Mouse (Mus musculus) forebrain, embryonic 12.5 days (tissue): ENCODE measurements at regions not wholly inside any gene's neighbourhood (a gene's known extent, or its start where the extent isn't known, plus 50 kb on each side); places are given as distances from the start of the nearest gene placed in this dataset.

ENCODE experiments used
- ATAC-seq: fragments of 200-750 bp; cut with Nextera tagmentation; 2 replicates; pipeline ENCODE4 v1.8.0; 2017; ENCODE audit warnings: moderate TSS enrichment; ENCODE audit not compliant: low FRiP score
- H3K27ac ChIP-seq: fragments of 300-500 bp; sonication (generic); 2 replicates; pipeline ENCODE4 v1.5.1; 2016; ENCODE audit warnings: mild to moderate bottlenecking
- H3K27me3 ChIP-seq: fragments of 300-500 bp; sonication (generic); 2 replicates; pipeline ENCODE4 v1.6.1; 2016; ENCODE audit warnings: mild to moderate bottlenecking
- H3K36me3 ChIP-seq: fragments of 300-500 bp; sonication (generic); replicated peaks from 2 replicates; pipeline ENCODE4 v1.6.1; 2016; ENCODE audit warnings: mild to moderate bottlenecking
- H3K4me1 ChIP-seq: fragments of 300-500 bp; sonication (generic); 2 replicates; pipeline ENCODE4 v1.6.1; 2016
- H3K4me2 ChIP-seq: fragments of 300-500 bp; sonication (generic); 2 replicates; pipeline ENCODE4 v1.6.1; 2016; ENCODE audit warnings: mild to moderate bottlenecking, moderate library complexity
- H3K4me3 ChIP-seq: fragments of 300-500 bp; sonication (generic); replicated peaks from 2 replicates; pipeline ENCODE4 v1.5.1; 2016; ENCODE audit warnings: mild to moderate bottlenecking
- H3K9ac ChIP-seq: fragments of 300-500 bp; sonication (generic); 2 replicates; pipeline ENCODE4 v1.6.1; 2016; ENCODE audit warnings: mild to moderate bottlenecking
- H3K9me3 ChIP-seq: fragments of 300-500 bp; sonication (generic); 2 replicates; pipeline ENCODE4 v1.6.1; 2016
- WGBS: fragments of 180-500 bp; shearing (Covaris S2); methylation state at CpG from one replicate; pipeline ENCODE4 v1.1.7; 2016; 5-methylcytosine and 5-hydroxymethylcytosine counted together

GRCm38 (mm10) chr12:77179138-77179537 is 58.8 kb upstream of the Fut8 start:
- no peak overlapping the region for H3K27ac ChIP-seq
- WGBS = 93% methylated on average over 7 of the region's 7 CpGs
- H3K36me3 ChIP-seq = no peaks in the 10 kb centered on the region
- H3K4me1 ChIP-seq = peaks cover 8% of the 10 kb centered on the region
- no peaks in the 10 kb centered on the region for H3K9me3 ChIP-seq
- H3K4me3 ChIP-seq = no peak overlapping the region
- no peak overlapping the region for H3K9ac ChIP-seq
- no peak overlapping the region for H3K4me2 ChIP-seq
- no peak for ATAC-seq
- H3K27me3 ChIP-seq = no peaks in the 10 kb centered on the region

DNA sequence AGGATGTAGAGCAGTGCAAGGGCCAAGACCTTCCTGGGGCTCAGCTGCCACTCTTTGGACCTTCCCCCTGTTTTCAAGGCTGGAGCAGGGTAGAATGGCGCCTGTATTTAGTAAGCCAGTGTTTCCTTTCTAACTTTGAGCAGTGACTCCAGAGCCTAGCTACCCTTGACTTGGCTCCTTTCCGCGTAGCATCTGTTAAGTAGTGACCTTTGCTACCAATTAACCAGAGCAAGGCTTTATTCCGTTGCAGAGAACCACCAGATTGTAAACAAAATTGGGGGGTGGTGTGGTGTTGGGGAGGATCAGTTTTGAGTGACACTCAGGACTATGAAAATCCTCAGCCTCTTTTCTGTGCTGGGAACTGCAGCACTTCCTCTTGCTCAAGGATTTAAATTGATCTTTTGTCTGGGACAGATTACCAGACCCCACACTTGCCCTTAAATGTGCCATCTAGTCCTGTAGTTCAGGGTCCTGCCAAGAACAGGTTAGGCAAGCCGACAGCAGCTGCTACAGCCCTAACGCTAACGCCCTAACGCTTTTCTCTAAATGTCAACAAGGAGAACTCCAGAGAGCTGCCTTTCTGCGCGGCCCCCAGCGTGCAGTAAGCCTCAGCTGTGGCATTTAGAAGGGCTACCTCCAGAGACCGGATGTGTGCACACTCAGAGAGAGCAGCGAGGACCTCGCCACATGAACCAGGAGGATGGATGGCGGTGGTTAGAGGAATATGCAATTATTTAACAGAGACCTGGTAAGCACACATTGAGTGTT is 59.9 kb upstream of the Fut8 start:
- H3K36me3 ChIP-seq = no peaks in the 10 kb centered on the region
- no peak overlapping the region for H3K4me3 ChIP-seq
- H3K27me3 ChIP-seq = no peaks in the 10 kb centered on the region
- 45% methylated on average over 15 of the region's 15 CpGs for WGBS
- H3K4me1 ChIP-seq = peaks cover 8% of the 10 kb centered on the region
- H3K9me3 ChIP-seq = no peaks in the 10 kb centered on the region
- no peak overlapping the region for H3K27ac ChIP-seq
- no peak overlapping the region for H3K4me2 ChIP-seq
- no peak overlapping the region for H3K9ac ChIP-seq
- no peak for ATAC-seq

DNA sequence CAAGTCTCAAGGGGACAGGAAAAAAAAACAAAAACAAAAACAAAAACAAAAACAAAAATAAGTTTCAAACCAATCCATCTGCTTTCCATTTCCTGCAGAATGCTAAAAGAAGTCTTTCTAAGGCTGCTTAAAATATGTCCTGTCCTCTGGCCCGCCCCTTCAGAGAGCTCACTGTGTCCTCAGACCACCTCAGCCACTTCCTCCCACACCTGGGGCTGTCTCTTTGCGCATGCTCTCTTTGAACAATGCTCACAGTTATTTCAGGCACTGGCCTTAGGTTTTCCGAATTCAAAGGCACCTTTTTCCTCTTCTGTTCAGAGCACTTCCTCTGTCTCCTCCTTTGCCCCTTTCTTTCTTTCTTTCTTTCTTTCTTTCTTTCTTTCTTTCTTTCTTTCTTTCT is 60.6 kb upstream of the Fut8 start:
- Histone ChIP-seq H3K4me3 (no peak overlapping the region), H3K4me1 (peaks cover 8% of the 10 kb centered on the region), H3K9me3 (no peaks in the 10 kb centered on the region), H3K27me3 (no peaks in the 10 kb centered on the region), H3K36me3 (no peaks in the 10 kb centered on the region), H3K9ac (no peak overlapping the region), H3K27ac (no peak overlapping the region), H3K4me2 (no peak overlapping the region)
- ATAC-seq = no peak
- WGBS = 76% methylated on average over 3 of the region's 3 CpGs

DNA sequence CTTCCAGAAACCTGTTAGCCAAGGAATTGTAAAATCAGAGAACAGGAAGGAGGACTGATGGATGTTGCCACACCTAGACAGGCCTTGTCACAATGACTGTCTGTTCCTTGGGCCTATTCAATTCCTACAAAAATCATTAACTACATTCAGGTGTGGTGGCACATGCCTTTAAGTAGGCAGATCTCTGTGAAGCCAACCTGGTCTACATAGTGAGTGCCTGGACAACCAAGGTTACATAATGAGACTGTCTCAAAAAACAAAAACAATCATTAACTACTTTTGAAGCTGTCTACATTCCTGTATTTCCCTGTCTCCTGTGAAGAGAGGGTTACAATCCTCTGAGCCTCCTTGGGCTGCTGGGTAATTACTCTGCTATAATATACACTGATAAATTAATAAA is 63.9 kb upstream of the Fut8 start:
- H3K4me1 ChIP-seq = peaks cover 8% of the 10 kb centered on the region
- H3K27ac ChIP-seq = no peak overlapping the region
- ATAC-seq = no peak
- H3K9me3 ChIP-seq = no peaks in the 10 kb centered on the region
- H3K36me3 ChIP-seq = no peaks in the 10 kb centered on the region
- no peaks in the 10 kb centered on the region for H3K27me3 ChIP-seq
- no peak overlapping the region for H3K4me3 ChIP-seq
- no peak overlapping the region for H3K9ac ChIP-seq
- no peak overlapping the region for H3K4me2 ChIP-seq

DNA sequence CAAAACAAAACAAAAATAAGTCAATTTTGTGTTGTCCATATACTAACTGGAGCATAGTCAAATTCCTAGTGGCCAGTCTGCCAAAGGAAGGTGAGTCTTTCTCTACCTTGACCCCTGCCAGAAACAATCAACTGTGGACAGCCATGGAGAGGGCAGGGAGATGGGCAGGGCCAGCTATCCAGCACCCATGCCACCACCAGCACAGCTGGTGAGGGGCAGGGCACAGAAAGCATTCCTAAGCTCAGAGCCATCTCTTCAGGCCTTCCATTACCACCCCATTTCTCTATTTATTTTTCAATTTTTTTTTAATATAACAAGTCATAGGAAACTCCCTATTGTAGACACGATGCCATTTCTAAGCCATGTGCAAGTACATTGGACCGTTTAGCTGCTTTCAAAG is 65.4 kb upstream of the Fut8 start:
- Histone ChIP-seq H3K4me3 (no peak overlapping the region), H3K9ac (no peak overlapping the region), H3K27ac (no peak overlapping the region), H3K9me3 (no peaks in the 10 kb centered on the region), H3K36me3 (no peaks in the 10 kb centered on the region), H3K4me1 (no peaks in the 10 kb centered on the region), H3K4me2 (no peak overlapping the region), H3K27me3 (no peaks in the 10 kb centered on the region)
- WGBS = 94% methylated on average over 2 of the region's 2 CpGs
- no peak for ATAC-seq

DNA sequence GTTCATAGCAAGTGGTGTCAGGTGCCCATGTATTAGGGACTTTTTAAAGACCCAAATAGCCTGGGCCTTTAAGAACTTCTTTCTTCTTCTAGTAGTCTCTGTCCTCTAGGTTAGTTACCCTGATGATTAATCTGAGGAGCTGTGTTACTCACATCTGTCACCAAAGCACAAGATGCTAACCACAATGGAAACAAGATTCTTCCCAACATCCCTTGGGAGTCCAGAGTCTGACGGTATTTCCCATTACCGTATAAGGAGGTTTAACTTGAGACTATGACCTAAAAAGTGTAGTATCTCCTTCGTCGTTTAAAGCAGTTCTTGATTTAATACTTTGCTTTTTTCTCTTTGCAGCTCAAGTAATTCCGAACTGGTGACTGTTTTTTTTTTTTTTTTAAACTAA is 67.7 kb upstream of the Fut8 start:
- H3K27ac ChIP-seq = no peak overlapping the region
- H3K36me3 ChIP-seq = no peaks in the 10 kb centered on the region
- H3K4me2 ChIP-seq = no peak overlapping the region
- no peak for ATAC-seq
- H3K27me3 ChIP-seq = no peaks in the 10 kb centered on the region
- H3K9me3 ChIP-seq = no peaks in the 10 kb centered on the region
- H3K4me1 ChIP-seq = no peaks in the 10 kb centered on the region
- 95% methylated on average over 5 of the region's 5 CpGs for WGBS
- no peak overlapping the region for H3K9ac ChIP-seq
- no peak overlapping the region for H3K4me3 ChIP-seq

DNA sequence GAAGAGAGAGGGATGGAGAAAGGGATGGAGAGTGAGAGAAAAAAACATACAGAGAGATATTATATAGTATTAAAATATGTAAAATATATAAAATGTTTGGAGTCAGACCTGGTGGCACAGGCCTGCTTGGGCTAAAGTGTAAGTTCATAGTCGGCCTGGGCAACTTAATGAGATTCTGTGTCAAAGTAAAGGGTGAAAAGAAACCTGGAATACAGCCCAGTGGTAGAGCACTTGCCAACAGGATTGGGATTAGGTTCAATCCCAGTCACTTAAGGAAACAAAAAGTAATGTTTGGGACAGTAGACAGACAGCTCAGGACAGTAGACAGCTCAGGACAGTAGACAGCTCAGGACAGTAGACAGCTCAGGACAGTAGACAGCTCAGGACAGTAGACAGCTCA is 69.6 kb upstream of the Fut8 start:
- no peaks in the 10 kb centered on the region for H3K4me1 ChIP-seq
- H3K4me3 ChIP-seq = no peak overlapping the region
- ATAC-seq = no peak
- 92% methylated on average over 1 of the region's 1 CpGs for WGBS
- no peaks in the 10 kb centered on the region for H3K36me3 ChIP-seq
- H3K27ac ChIP-seq = no peak overlapping the region
- H3K9ac ChIP-seq = no peak overlapping the region
- no peaks in the 10 kb centered on the region for H3K27me3 ChIP-seq
- H3K9me3 ChIP-seq = no peaks in the 10 kb centered on the region
- no peak overlapping the region for H3K4me2 ChIP-seq

DNA sequence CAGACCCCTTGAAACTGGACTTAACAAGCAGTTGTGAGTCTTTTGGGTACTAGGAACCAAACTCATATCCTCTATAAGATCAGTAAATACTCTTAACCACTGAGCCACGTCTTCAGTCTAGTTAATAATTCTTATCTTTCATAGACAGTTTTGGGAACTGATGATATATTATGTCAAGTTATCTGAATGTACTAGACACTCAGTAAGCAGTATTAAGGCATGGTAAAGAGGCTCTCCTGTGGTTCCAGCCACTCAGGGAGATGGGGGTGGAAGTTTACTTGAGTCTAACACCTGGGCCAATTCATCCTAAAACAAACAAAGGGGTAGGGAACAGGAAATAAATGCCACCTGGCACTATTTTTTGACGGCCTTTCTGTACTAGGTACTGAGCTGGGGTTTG is 81.2 kb upstream of the Fut8 start:
- no peaks in the 10 kb centered on the region for H3K4me1 ChIP-seq
- no peak overlapping the region for H3K4me3 ChIP-seq
- ATAC-seq = no peak
- H3K9ac ChIP-seq = no peak overlapping the region
- H3K27me3 ChIP-seq = no peaks in the 10 kb centered on the region
- H3K27ac ChIP-seq = no peak overlapping the region
- 81% methylated on average over 2 of the region's 2 CpGs for WGBS
- H3K9me3 ChIP-seq = no peaks in the 10 kb centered on the region
- H3K4me2 ChIP-seq = no peak overlapping the region
- no peaks in the 10 kb centered on the region for H3K36me3 ChIP-seq

DNA sequence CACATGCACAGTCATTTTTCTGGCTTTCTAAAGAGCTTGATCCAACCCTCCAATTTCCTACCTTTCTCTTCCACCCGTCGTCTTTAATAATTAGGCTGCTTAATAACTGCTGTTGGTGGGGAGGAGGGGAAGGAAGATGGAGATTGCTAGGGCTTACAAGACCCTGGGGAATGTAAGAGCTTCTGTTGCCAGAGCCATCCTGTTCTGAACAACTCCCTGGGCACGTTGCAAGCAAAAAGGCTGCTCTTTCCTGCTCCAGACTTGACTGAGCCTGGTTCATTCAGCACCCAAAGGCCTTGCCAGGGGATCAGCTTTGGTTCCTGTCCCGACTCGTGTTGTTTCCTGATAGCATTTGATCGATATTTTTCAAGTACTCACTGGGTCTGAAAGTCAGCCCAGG is 82.3 kb upstream of the Fut8 start:
- no peak for ATAC-seq
- Histone ChIP-seq H3K27me3 (no peaks in the 10 kb centered on the region), H3K4me2 (no peak overlapping the region), H3K9me3 (no peaks in the 10 kb centered on the region), H3K4me3 (no peak overlapping the region), H3K36me3 (no peaks in the 10 kb centered on the region), H3K4me1 (no peaks in the 10 kb centered on the region), H3K9ac (no peak overlapping the region), H3K27ac (no peak overlapping the region)
- 75% methylated on average over 6 of the region's 6 CpGs for WGBS

DNA sequence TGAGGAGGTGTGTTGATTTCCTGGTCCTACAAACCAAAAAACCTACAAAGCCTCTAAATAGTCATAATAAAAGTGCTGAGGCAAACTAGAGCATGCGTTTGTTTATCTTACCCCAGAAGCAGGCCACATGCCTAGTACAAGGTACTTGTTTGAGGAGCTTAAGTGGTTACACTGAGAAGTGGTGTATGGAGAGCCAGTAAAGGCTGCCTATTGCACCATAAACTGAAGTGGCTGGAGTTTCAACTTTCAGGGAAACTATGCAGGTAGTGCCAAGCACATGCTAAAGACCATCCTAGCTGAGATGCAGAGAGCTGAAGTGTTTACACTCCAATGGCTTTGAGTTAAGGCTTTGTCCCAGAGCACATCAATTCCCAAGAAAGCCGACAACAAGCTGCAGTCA is 86.5 kb upstream of the Fut8 start:
- no peaks in the 10 kb centered on the region for H3K9me3 ChIP-seq
- H3K36me3 ChIP-seq = no peaks in the 10 kb centered on the region
- H3K9ac ChIP-seq = no peak overlapping the region
- H3K27me3 ChIP-seq = no peaks in the 10 kb centered on the region
- WGBS = 91% methylated on average over 2 of the region's 2 CpGs
- H3K4me1 ChIP-seq = no peaks in the 10 kb centered on the region
- H3K4me2 ChIP-seq = no peak overlapping the region
- no peak for ATAC-seq
- H3K27ac ChIP-seq = no peak overlapping the region
- no peak overlapping the region for H3K4me3 ChIP-seq

DNA sequence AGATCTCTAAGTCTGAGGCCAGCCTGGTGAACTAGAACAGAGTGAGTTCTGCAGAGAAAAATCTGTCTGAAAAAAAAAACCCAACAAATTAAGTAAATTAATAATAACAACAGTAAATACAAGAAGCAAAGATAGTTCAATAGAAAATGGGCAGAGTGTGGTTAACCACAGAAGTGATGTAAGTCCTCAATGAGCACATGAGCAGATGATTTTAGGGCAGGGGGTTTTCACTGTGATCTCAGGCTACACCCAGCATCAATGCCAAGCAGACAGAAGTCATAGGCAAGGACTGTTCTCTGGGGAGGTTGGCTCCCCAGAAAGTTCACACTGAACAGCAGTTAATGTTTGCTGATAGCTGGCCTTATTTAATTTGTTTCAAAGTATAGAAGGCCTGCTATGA is 88.1 kb upstream of the Fut8 start:
- H3K4me2 ChIP-seq = no peak overlapping the region
- no peaks in the 10 kb centered on the region for H3K9me3 ChIP-seq
- ATAC-seq = no peak
- no peak overlapping the region for H3K4me3 ChIP-seq
- no peak overlapping the region for H3K9ac ChIP-seq
- no peak overlapping the region for H3K27ac ChIP-seq
- no peaks in the 10 kb centered on the region for H3K4me1 ChIP-seq
- no peaks in the 10 kb centered on the region for H3K27me3 ChIP-seq
- no peaks in the 10 kb centered on the region for H3K36me3 ChIP-seq

DNA sequence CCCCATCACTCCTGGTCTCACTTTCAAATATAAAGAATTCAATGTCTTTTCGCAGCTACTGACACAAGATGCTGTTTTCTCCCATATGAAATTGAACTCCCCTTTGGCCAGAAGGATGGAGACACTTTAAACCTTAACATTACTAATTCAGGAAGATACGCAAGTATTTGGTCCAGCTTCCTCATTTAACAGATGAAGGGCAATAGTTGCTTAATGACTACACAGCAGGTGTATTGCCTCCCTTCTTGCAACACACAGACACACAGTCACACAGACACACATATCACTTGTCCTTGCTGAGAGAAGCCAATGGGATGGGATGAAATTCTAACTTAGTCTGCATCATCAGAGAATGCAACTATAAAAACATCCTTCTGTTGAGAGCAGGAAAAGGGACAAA is 89.8 kb upstream of the Fut8 start:
- WGBS = 92% methylated on average over 2 of the region's 2 CpGs

GRCm38 (mm10) chr12:77143958-77144357 is 94.0 kb upstream of the Fut8 start:
- no peaks in the 10 kb centered on the region for H3K9me3 ChIP-seq
- 60% methylated on average over 3 of the region's 3 CpGs for WGBS
- no peak for ATAC-seq
- no peaks in the 10 kb centered on the region for H3K27me3 ChIP-seq
- no peak overlapping the region for H3K27ac ChIP-seq
- H3K9ac ChIP-seq = no peak overlapping the region
- no peak overlapping the region for H3K4me2 ChIP-seq
- H3K36me3 ChIP-seq = no peaks in the 10 kb centered on the region
- no peaks in the 10 kb centered on the region for H3K4me1 ChIP-seq
- no peak overlapping the region for H3K4me3 ChIP-seq

More for the DNA sequence above, 89.8 kb upstream of the Fut8 start:
- Histone ChIP-seq H3K4me1 (no peaks in the 10 kb centered on the region), H3K36me3 (no peaks in the 10 kb centered on the region), H3K4me2 (no peak overlapping the region), H3K27ac (no peak overlapping the region), H3K27me3 (no peaks in the 10 kb centered on the region), H3K4me3 (no peak overlapping the region), H3K9ac (no peak overlapping the region), H3K9me3 (no peaks in the 10 kb centered on the region)
- ATAC-seq = no peak
